Mouse (Mus musculus): ENCODE results near the gene Mfsd5. TPM values are rescaled to one million over a fixed set of nuclear protein-coding genes. Genes with fewer than 3 reads are reported as not detected.

Mfsd5 gene
- 63.1 and 63.7 TPM in 2 replicates for polyA plus RNA-seq (2014; fragmentation: Nextera tagmentation; extraction: Ambion mirVana)

DNA sequence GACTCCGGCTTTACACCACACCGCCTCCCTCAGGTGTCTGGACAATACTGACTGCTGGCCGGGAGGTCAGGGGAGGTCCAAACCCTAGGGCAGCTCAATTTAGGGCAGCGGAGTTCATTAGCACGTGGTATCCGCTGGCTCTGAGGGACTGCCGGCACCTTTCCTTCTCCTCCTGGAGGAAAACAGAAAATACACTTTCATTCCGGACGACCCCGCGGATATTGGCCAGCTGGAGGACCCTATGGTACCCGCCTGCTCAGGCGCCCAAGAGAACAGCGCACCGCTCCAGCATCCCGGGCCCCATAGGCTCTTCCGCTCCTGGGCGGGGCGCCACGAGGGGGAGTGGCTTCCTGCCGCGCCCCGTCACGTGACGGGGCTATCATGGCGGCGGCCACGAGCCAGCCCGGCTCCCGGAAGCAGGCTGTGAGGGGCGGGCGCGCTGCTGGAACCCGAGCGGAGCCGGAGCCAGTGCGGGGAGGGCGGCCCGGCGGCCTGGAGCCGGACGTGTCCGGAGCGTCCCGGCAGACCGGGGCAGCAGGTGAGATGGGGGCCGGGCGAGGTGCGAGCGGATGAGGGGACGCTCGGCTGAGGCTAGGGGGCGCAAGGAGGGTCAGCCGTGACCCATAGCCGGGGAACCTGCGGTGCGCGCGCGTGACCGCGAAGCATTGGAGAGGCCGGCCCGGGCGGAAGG, at the start of gene Mfsd5:
Mfsd5 (plus strand) TSS at position 363 of the 691 bp plus-strand sequence.
- Histone ChIP-seq H3K9ac (replicated peaks; ENCODE audit: low read depth, low read length) (peak within 1 kb of the TSS; percentile 80), H3K4me1 (ENCODE audit: control insufficient read depth, insufficient read depth, low read length) (peaks cover 11% of the 10 kb centered on the region; the same call in 1 of the 2 replicates), H3K9me3 (ENCODE audit: control insufficient read depth, low read depth, low read length) (no peaks in the 10 kb centered on the region), H3K36me3 (ENCODE audit: control insufficient read depth, insufficient read depth, low read length) (peaks cover 10% of the 10 kb centered on the region), H3K4me3 (ENCODE audit: low read depth, low read length) (peak within 1 kb of the TSS; percentile 81), H3K27ac (ENCODE audit: low read length) (peak within 1 kb of the TSS; percentile 89; the same call in 1 of the 2 replicates), H3K4me2 (replicated peaks; ENCODE audit: low read depth, low read length) (peak within 1 kb of the TSS; percentile 89), H3K27me3 (ENCODE audit: control insufficient read depth, insufficient read depth, low read length) (no peaks in the 10 kb centered on the region)
- ATAC-seq (ENCODE audit: insufficient number of reproducible peaks, insufficient read depth, low FRiP score, low read depth), result peak; percentile 95
- under 1% methylated on average over 65 of the region's 65 CpGs for WGBS

- H3K9me3 ChIP-seq (ENCODE audit: control insufficient read depth, low read depth, low read length), result no peaks in the 10 kb centered on the region
- no peak overlapping the region for H3K4me3 ChIP-seq (ENCODE audit: low read depth, low read length)
- 77% methylated on average over 17 of the region's 17 CpGs for WGBS
- H3K36me3 ChIP-seq (ENCODE audit: control insufficient read depth, insufficient read depth, low read length), result no peaks in the 10 kb centered on the region; the same call in 1 of the 2 replicates
- no peaks in the 10 kb centered on the region for H3K27me3 ChIP-seq (ENCODE audit: control insufficient read depth, insufficient read depth, low read length)
- H3K4me2 ChIP-seq (replicated peaks; ENCODE audit: low read depth, low read length), result no peak overlapping the region
- ATAC-seq (ENCODE audit: insufficient number of reproducible peaks, insufficient read depth, low FRiP score, low read depth), result no peak
- H3K9ac ChIP-seq (replicated peaks; ENCODE audit: low read depth, low read length), result no peak overlapping the region
- peaks cover 22% of the 10 kb centered on the region for H3K4me1 ChIP-seq (ENCODE audit: control insufficient read depth, insufficient read depth, low read length)
- no peak overlapping the region for H3K27ac ChIP-seq (ENCODE audit: low read length)
These were observed 48.6 kb upstream of the Mfsd5 start for GRCm38 (mm10) chr15:102230408-102231321.

DNA sequence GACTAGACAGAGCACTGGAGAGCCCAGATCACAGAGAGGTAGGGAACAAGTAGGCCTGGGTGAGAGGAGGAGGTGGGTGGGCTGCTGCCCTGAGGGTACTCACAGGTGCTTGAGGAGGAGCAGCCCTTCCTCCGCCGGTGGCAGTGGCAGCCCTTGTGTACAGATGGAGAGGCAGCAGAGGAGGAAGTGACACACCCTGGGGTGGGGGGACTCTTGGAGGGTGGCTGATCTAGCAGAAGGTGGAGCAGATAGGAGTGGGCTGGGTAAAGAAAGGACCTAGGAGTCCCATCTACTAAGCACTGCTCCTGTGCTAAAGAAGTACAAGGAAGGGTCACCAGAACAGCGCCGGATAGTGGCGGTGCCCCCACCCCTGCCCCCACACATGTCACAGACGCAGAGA, 47.5 kb upstream of the Mfsd5 start, which contains the start of gene Itgb7:
Itgb7 (minus strand) TSS at position 197 of the 400 bp plus-strand sequence.
- Histone ChIP-seq H3K9me3 (ENCODE audit: control insufficient read depth, low read depth, low read length) (no peaks in the 10 kb centered on the region), H3K27me3 (ENCODE audit: control insufficient read depth, insufficient read depth, low read length) (no peaks in the 10 kb centered on the region), H3K4me1 (ENCODE audit: control insufficient read depth, insufficient read depth, low read length) (peaks cover 28% of the 10 kb centered on the region), H3K4me2 (replicated peaks; ENCODE audit: low read depth, low read length) (0 out of 2 replicates have a peak within 1 kb of the TSS, but pooled peaks have one; percentile 3), H3K36me3 (ENCODE audit: control insufficient read depth, insufficient read depth, low read length) (peaks cover 5% of the 10 kb centered on the region), H3K27ac (ENCODE audit: low read length) (no peak within 1 kb of the TSS), H3K4me3 (ENCODE audit: low read depth, low read length) (no peak within 1 kb of the TSS), H3K9ac (replicated peaks; ENCODE audit: low read depth, low read length) (no peak within 1 kb of the TSS)
- 0 out of 2 replicates have a peak, but pooled peaks have one; percentile 42 for ATAC-seq (ENCODE audit: insufficient number of reproducible peaks, insufficient read depth, low FRiP score, low read depth)
- 27% methylated on average over 6 of the region's 6 CpGs for WGBS

- H3K4me2 ChIP-seq (replicated peaks; ENCODE audit: low read depth, low read length), result no peak overlapping the region
- no peak overlapping the region for H3K9ac ChIP-seq (replicated peaks; ENCODE audit: low read depth, low read length)
- no peaks in the 10 kb centered on the region for H3K9me3 ChIP-seq (ENCODE audit: control insufficient read depth, low read depth, low read length)
- ATAC-seq (ENCODE audit: insufficient number of reproducible peaks, insufficient read depth, low FRiP score, low read depth), result no peak
- H3K4me3 ChIP-seq (ENCODE audit: low read depth, low read length), result no peak overlapping the region
- H3K27me3 ChIP-seq (ENCODE audit: control insufficient read depth, insufficient read depth, low read length), result no peaks in the 10 kb centered on the region
- peaks cover 11% of the 10 kb centered on the region for H3K36me3 ChIP-seq (ENCODE audit: control insufficient read depth, insufficient read depth, low read length)
- no peak overlapping the region for H3K27ac ChIP-seq (ENCODE audit: low read length)
- H3K4me1 ChIP-seq (ENCODE audit: control insufficient read depth, insufficient read depth, low read length), result peaks cover 28% of the 10 kb centered on the region
- WGBS, result 84% methylated on average over 7 of the region's 7 CpGs
These were observed 46.5 kb upstream of the Mfsd5 start for GRCm38 (mm10) chr15:102232764-102233163.

GRCm38 (mm10) chr15:102233896-102234295, 45.4 kb upstream of the Mfsd5 start:
- Histone ChIP-seq H3K4me2 (replicated peaks; ENCODE audit: low read depth, low read length) (no peak overlapping the region), H3K27me3 (ENCODE audit: control insufficient read depth, insufficient read depth, low read length) (no peaks in the 10 kb centered on the region), H3K9me3 (ENCODE audit: control insufficient read depth, low read depth, low read length) (no peaks in the 10 kb centered on the region), H3K4me3 (ENCODE audit: low read depth, low read length) (no peak overlapping the region), H3K9ac (replicated peaks; ENCODE audit: low read depth, low read length) (no peak overlapping the region), H3K27ac (ENCODE audit: low read length) (peak overlapping the region; percentile 73; the same call in 1 of the 2 replicates), H3K36me3 (ENCODE audit: control insufficient read depth, insufficient read depth, low read length) (peaks cover 18% of the 10 kb centered on the region), H3K4me1 (ENCODE audit: control insufficient read depth, insufficient read depth, low read length) (peaks cover 28% of the 10 kb centered on the region)
- no peak for ATAC-seq (ENCODE audit: insufficient number of reproducible peaks, insufficient read depth, low FRiP score, low read depth)
- 22% methylated on average over 2 of the region's 2 CpGs for WGBS

DNA sequence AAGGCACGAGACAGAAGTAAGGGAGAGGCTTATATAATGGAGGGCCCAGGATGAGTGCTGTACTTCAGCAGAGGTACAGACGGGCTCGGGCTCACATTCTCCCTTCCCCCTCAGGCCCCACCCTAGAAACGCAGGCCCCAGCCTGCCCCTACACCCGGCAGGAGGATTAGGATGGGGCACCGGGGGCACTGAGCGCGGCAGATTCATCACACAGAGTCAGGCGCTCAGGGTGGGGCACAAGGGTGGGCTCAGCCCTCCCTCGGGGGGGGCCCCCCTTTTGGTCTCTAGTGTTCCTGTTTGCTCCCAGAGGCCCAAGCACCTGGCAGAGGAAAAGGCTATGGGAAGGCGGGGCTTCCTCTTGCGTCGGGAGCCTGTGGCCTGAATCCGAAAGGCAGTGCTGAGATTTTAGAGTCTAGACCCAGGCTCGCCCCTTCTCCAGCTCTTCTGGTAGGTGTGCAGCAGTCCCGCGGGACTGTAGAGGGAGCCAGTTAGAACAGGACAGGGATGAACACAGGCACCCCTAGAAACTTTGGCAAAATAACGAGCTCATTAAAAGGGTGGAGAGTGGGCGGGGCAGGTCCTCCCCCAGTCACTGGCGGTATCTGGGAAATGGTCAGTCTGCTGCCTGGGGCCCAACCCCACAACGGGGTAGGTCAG, 43.8 kb upstream of the Mfsd5 start:
- H3K4me2 ChIP-seq (replicated peaks; ENCODE audit: low read depth, low read length), result peak overlapping the region; percentile 27
- no peak overlapping the region for H3K4me3 ChIP-seq (ENCODE audit: low read depth, low read length)
- no peaks in the 10 kb centered on the region for H3K9me3 ChIP-seq (ENCODE audit: control insufficient read depth, low read depth, low read length)
- H3K36me3 ChIP-seq (ENCODE audit: control insufficient read depth, insufficient read depth, low read length), result peaks cover 18% of the 10 kb centered on the region
- H3K27me3 ChIP-seq (ENCODE audit: control insufficient read depth, insufficient read depth, low read length), result no peaks in the 10 kb centered on the region
- 13% methylated on average over 21 of the region's 21 CpGs for WGBS
- peak overlapping the region; percentile 73 for H3K27ac ChIP-seq (ENCODE audit: low read length)
- H3K9ac ChIP-seq (replicated peaks; ENCODE audit: low read depth, low read length), result no peak overlapping the region; the same call in 1 of the 2 replicates
- ATAC-seq (ENCODE audit: insufficient number of reproducible peaks, insufficient read depth, low FRiP score, low read depth), result peak; percentile 77
- peaks cover 28% of the 10 kb centered on the region for H3K4me1 ChIP-seq (ENCODE audit: control insufficient read depth, insufficient read depth, low read length)

- Histone ChIP-seq H3K27me3 (ENCODE audit: control insufficient read depth, insufficient read depth, low read length) (no peaks in the 10 kb centered on the region), H3K27ac (ENCODE audit: low read length) (no peak overlapping the region), H3K4me3 (ENCODE audit: low read depth, low read length) (no peak overlapping the region), H3K36me3 (ENCODE audit: control insufficient read depth, insufficient read depth, low read length) (peaks cover 18% of the 10 kb centered on the region), H3K9me3 (ENCODE audit: control insufficient read depth, low read depth, low read length) (no peaks in the 10 kb centered on the region), H3K9ac (replicated peaks; ENCODE audit: low read depth, low read length) (no peak overlapping the region), H3K4me1 (ENCODE audit: control insufficient read depth, insufficient read depth, low read length) (peaks cover 38% of the 10 kb centered on the region), H3K4me2 (replicated peaks; ENCODE audit: low read depth, low read length) (no peak overlapping the region)
- 85% methylated on average over 14 of the region's 14 CpGs for WGBS
- ATAC-seq (ENCODE audit: insufficient number of reproducible peaks, insufficient read depth, low FRiP score, low read depth), result no peak
These were observed 40.6 kb upstream of the Mfsd5 start for GRCm38 (mm10) chr15:102238543-102239259.

Data from stomach, embryonic 14.5 days (tissue).